Mouse (Mus musculus) bone marrow, adult 2 months (tissue): ENCODE measurements at regions not wholly inside any gene's neighbourhood (a gene's known extent, or its start where the extent isn't known, plus 50 kb on each side); places are given as distances from the start of the nearest gene placed in this dataset.

Experiments
- H3K27ac ChIP-seq: fragments of 200-500 bp; 2 replicates; pipeline ENCODE4 v1.5.1; 2012; ENCODE audit warnings: low read depth, mild to moderate bottlenecking, control low read depth, inconsistent platforms, low read length; ENCODE audit not compliant: control insufficient read depth, poor library complexity, insufficient read depth
- H3K4me1 ChIP-seq: fragments of 200-500 bp; 2 replicates; pipeline ENCODE4 v1.6.1; 2011; ENCODE audit warnings: low read length; ENCODE audit not compliant: control insufficient read depth, insufficient read depth
- H3K4me3 ChIP-seq: fragments of 200-500 bp; replicated peaks from 2 replicates; pipeline ENCODE3; 2011; ENCODE audit warnings: mild to moderate bottlenecking, low read depth, low read length, control low read depth; ENCODE audit not compliant: control insufficient read depth
- CTCF ChIP-seq: fragments of 200-500 bp; IDR thresholded peaks from 2 replicates; pipeline ENCODE4 v1.5.1; 2011; ENCODE audit warnings: low read length, control low read depth; ENCODE audit not compliant: control insufficient read depth, insufficient read depth
- POLR2A ChIP-seq: fragments of 200-500 bp; IDR thresholded peaks from 2 replicates; pipeline ENCODE4 v1.6.1; 2011; ENCODE audit warnings: low read depth, mild to moderate bottlenecking, control low read depth, low read length, borderline replicate concordance; ENCODE audit not compliant: control insufficient read depth
- WGBS: fragments of 180-500 bp; shearing (Covaris S2); methylation state at CpG from one replicate; pipeline ENCODE4 v1.1.7; 2018; 5-methylcytosine and 5-hydroxymethylcytosine counted together

GRCm38 (mm10) chr16:78709943-78710342, 133.4 kb upstream of the D16Ertd472e start:
- Histone ChIP-seq H3K4me1 (no peaks in the 10 kb centered on the region), H3K4me3 (no peak overlapping the region), H3K27ac (no peak overlapping the region)
- TF ChIP-seq POLR2A (no peak), CTCF (no peak)
- 80% methylated on average over 7 of the region's 7 CpGs for WGBS

DNA sequence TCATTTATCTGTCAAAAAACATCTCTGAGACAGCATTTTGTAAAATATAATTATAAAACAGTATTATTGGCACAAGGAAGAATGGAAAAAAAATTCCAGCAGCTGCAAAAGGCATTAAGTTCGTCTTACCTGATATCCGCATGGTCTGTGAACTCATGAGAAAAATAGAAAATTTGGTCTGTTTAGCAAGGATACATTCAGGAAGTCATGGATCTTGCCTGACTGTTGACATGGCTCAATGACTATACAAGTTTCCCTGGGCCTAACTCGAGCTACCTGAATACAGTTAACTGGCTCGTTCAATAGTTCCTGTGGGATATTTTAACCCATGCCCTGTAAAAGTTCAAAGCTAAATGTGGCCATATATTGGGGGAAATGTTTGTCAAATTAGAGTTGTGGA, 131.1 kb upstream of the D16Ertd472e start:
- H3K4me1 ChIP-seq: no peaks in the 10 kb centered on the region
- H3K27ac ChIP-seq: no peak overlapping the region
- TF ChIP-seq CTCF (no peak), POLR2A (no peak)
- H3K4me3 ChIP-seq: no peak overlapping the region
- 74% methylated on average over 4 of the region's 4 CpGs for WGBS

DNA sequence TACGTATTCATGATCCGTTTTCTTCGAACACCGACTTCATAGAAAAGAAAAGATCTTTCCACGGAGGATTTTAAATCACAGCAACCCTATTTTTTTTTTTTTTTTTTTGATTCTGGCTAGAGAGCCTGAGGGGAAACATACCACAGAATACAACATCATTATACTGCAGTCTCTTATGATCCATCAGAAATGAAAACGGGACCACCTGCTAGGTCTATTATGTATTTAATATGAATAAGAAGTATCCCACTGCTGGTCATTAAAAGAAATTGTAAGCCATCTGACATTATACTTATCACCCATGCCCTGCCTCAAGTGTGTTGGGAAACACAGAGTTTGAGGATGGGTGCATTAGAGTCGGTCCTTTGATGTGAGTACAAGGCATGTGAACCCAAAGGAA, 130.7 kb upstream of the D16Ertd472e start:
- 78% methylated on average over 7 of the region's 7 CpGs for WGBS
- no peak overlapping the region for H3K27ac ChIP-seq
- TF ChIP-seq POLR2A: no peak
- no peak for TF ChIP-seq CTCF

DNA sequence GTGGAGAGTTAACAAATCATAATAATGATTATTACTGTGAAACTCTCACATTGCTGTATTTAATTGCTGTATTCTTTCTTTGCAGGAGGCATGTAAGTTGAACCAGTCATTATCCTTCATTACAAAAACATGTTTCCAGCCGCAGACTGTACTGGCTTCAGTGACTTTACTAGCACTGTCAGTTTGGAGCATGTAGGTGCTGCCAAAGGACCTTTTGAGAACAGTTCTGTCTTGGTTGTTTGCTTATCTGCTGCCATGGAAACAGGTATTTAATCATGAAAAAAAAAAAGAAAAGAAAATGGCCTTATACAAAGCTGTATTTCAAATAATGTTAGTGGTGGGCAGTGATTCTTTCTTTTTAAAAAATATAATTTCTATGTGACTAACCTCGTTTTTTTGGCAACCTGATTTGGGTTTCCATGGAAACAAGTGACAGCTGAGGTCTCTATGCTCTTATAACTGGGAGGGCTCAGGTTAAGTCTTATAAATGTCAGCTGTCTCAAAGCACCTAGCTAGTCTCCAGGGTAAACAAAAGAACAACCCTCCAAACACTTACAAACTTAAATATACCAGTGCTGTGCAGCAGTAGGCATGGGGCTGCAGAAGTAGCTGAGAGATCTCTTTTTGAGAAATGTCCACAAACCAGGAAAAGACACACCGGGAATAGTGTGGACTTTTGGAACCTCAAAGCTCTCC, 121.2 kb upstream of the D16Ertd472e start:
- H3K4me3 ChIP-seq: no peak overlapping the region
- WGBS: 57% methylated on average over 3 of the region's 3 CpGs
- TF ChIP-seq CTCF (no peak), POLR2A (no peak)
- no peaks in the 10 kb centered on the region for H3K4me1 ChIP-seq
- no peak overlapping the region for H3K27ac ChIP-seq

More for the DNA sequence above, 130.7 kb upstream of the D16Ertd472e start:
- H3K4me1 ChIP-seq: no peaks in the 10 kb centered on the region
- no peak overlapping the region for H3K4me3 ChIP-seq

DNA sequence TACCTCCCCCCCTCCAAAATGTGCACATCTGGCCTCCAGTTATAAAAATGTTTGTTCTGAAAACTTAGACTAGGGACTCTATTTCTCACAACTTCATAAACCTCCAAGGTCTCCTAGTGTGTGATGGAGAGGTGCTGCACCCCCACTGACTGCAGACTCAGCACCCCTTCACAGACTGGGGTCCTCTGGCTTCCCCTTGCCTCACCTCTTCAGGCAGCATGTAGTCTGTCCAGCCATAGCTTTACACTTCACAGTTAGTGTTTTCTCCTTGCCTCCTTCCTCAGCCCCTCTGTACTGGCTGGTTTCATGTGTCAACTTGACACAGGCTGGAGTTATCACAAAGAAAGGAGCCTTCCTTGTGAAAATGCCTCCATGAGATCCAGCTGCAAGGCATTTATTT, 111.7 kb upstream of the D16Ertd472e start:
- H3K4me3 ChIP-seq: no peak overlapping the region
- H3K4me1 ChIP-seq: no peaks in the 10 kb centered on the region
- H3K27ac ChIP-seq: no peak overlapping the region
- TF ChIP-seq POLR2A (no peak), CTCF (no peak)

DNA sequence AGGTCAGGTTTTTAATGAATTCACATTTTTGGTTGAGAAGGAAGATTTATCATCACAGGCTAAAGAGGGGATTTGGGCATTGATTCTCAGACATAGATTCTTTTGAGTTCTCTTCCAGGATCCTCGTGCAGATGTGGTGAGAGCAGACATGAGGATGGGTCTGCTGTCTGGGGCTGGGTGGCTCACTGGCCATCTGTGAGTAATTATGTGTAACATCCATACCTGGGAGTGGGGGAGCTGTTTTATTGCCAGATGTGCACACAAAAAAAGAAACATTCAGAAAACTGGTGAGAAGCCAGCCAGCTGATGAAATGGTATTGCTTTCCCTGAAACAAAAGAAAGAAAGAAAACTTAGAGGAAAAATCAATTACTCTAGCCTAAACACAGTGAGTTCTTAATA, 108.7 kb upstream of the D16Ertd472e start:
- TF ChIP-seq CTCF (no peak), POLR2A (no peak)
- Histone ChIP-seq H3K27ac (no peak overlapping the region), H3K4me3 (no peak overlapping the region), H3K4me1 (no peaks in the 10 kb centered on the region)
- WGBS: 54% methylated on average over 1 of the region's 1 CpGs

DNA sequence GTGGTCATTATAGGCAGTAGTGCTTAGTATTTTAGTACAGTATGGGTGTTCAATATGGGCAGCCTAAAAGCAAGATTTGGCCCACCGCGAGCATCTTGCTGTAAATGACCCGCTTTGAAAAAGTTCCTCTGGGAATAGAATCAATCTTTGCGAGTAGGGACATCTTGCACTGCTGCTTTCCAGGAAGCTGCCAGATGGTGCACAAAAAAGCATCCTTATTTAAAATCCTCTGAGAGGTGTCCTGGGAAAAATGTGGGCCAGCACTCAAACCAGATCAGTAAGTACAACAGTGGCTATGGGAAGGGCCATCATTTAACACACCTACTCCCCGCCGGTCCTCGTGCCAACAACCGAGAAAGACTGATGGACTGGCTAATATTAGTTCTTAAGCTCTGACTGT, 107.5 kb upstream of the D16Ertd472e start:
- WGBS: 84% methylated on average over 8 of the region's 8 CpGs
- Histone ChIP-seq H3K27ac (no peak overlapping the region), H3K4me1 (no peaks in the 10 kb centered on the region), H3K4me3 (no peak overlapping the region)
- TF ChIP-seq CTCF (no peak), POLR2A (no peak)

GRCm38 (mm10) chr16:78661126-78661525, 84.6 kb upstream of the D16Ertd472e start:
- Histone ChIP-seq H3K4me3 (no peak overlapping the region), H3K4me1 (no peaks in the 10 kb centered on the region), H3K27ac (no peak overlapping the region)
- TF ChIP-seq POLR2A (no peak), CTCF (no peak)
- 78% methylated on average over 7 of the region's 7 CpGs for WGBS

DNA sequence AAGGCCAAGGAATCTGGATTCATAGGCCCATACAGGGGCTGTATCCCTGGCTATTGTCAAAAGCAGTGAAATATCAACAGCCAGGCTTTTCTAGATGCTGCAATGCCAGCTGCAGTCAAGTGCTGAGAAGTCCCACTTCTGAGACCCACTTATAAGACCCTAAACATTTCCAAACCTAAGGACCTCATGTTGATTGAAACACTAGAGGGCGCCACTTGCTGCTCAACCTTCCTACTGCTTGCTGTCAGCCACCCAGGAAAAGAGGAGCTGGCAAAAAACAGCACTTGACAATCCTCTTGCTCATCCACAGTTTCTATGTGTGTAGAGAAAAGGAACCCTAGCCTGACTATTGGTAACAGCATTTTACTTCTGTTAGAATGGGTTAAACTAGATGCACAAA, 68.2 kb upstream of the D16Ertd472e start:
- WGBS: 14% methylated on average over 1 of the region's 1 CpGs
- no peak overlapping the region for H3K27ac ChIP-seq
- TF ChIP-seq POLR2A: no peak
- no peak for TF ChIP-seq CTCF
- H3K4me1 ChIP-seq: no peaks in the 10 kb centered on the region
- no peak overlapping the region for H3K4me3 ChIP-seq
